ENCODE assay signal across 11 mouse cellular contexts in the genomic region with DNA sequence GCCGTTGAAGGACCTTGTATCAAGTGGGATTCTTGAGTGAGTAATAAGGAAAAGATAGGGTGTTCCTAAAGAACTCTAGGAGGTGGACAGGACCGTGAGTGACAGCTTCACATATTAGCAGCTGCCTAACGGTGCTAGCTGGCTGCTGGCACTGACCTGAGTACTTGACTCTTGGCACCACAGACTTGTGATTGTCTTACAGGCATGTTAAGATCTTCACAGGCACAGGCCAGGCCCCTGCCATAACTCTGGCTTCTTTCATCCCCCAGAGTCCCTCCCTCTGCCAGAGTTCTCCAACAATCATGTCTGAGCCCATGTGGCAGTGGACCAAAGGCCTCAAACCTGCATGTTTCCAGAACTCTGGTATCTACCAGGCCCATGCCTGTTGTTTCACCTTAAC. TPM values are rescaled to one million over a fixed set of nuclear protein-coding genes. Genes with fewer than 3 reads are reported as not detected.
DNase-seq lines count a peak whose midpoint lies in the region; ATAC-seq lines count a peak whose summit lies in the region.
"Had no signal": no experiment of that assay in that cellular context is flagged by ENCODE, and none has a peak within 500 bp of the region (broad histone marks: within the 10 kb centered on the region; RNA-seq: fewer than 3 reads in every experiment).

No protein-coding gene starts in this region.

- no peak overlapping the region for H3K4me3 ChIP-seq in liver, embryonic 13.5 days (replicated peaks)
- H3K4me3 ChIP-seq in liver, embryonic 11.5 days (ENCODE audit: low read depth, low read length): no peak overlapping the region
- H3K4me3 ChIP-seq in limb, embryonic 10.5 days: no peak overlapping the region
- H3K4me3 ChIP-seq in stomach, embryonic 14.5 days (ENCODE audit: low read depth, low read length): no peak overlapping the region
- H3K4me3 ChIP-seq: embryonic facial prominence, embryonic 13.5 days had no signal

- WGBS in liver, embryonic 13.5 days (ENCODE audit: insufficient replicate concordance): 80% methylated on average over 3 of the region's 3 CpGs
- whole genome bisulfite sequencing in liver, embryonic 11.5 days: 86% methylated on average over 3 of the region's 3 CpGs
- WGBS in limb, embryonic 10.5 days: 81% methylated on average over 3 of the region's 3 CpGs
- 66% methylated on average over 3 of the region's 3 CpGs for WGBS in stomach, embryonic 14.5 days

- no peaks in the 10 kb centered on the region for H3K27me3 ChIP-seq in liver, embryonic 13.5 days
- no peaks in the 10 kb centered on the region for H3K27me3 ChIP-seq in liver, embryonic 11.5 days (replicated peaks; ENCODE audit: control insufficient read depth, insufficient read depth, low read length)
- no peaks in the 10 kb centered on the region for H3K27me3 ChIP-seq in limb, embryonic 10.5 days (ENCODE audit: low read depth, poor library complexity, severe bottlenecking)
- no peaks in the 10 kb centered on the region for H3K27me3 ChIP-seq in stomach, embryonic 14.5 days (ENCODE audit: control insufficient read depth, insufficient read depth, low read length)
- H3K27me3 ChIP-seq: embryonic facial prominence, embryonic 13.5 days; Patski had no signal

- peak; percentile 37 for DNase-seq in adrenal gland, postnatal 14 days
- DNase-seq in adrenal gland, adult 18-20 months (ENCODE audit: low spot score in 2 of 2): no peak
- no peak for DNase-seq in liver, embryonic 13.5 days
- no peak for DNase-seq in liver, embryonic 11.5 days (ENCODE audit: low spot score)
- DNase-seq in limb, embryonic 10.5 days (ENCODE audit: low spot score): no peak
- no peak for DNase-seq in left cerebral cortex, postnatal 14 days (ENCODE audit: low spot score in 2 of 2)
- DNase-seq in right cerebral cortex, adult 2 months (ENCODE audit: low spot score in 2 of 2): no peak
- DNase-seq: liver had no signal

- H3K9ac ChIP-seq in liver, embryonic 13.5 days: no peak overlapping the region
- no peak overlapping the region for H3K9ac ChIP-seq in liver, embryonic 11.5 days (ENCODE audit: low read depth, low read length)
- H3K9ac ChIP-seq in stomach, embryonic 14.5 days (replicated peaks; ENCODE audit: low read depth, low read length): no peak overlapping the region
- H3K9ac ChIP-seq: embryonic facial prominence, embryonic 13.5 days had no signal

- no peak for ATAC-seq in liver, embryonic 13.5 days (ENCODE audit: low read depth)
- ATAC-seq in liver, embryonic 11.5 days (replicated peaks; ENCODE audit: low FRiP score): no peak
- no peak for ATAC-seq in stomach, embryonic 14.5 days (ENCODE audit: insufficient number of reproducible peaks, insufficient read depth, low FRiP score, low read depth)
- ATAC-seq: Patski had no signal

- H3K9me3 ChIP-seq in liver, embryonic 13.5 days (replicated peaks): no peaks in the 10 kb centered on the region
- no peaks in the 10 kb centered on the region for H3K9me3 ChIP-seq in liver, embryonic 11.5 days (ENCODE audit: control insufficient read depth, low read length)
- H3K9me3 ChIP-seq in limb, embryonic 10.5 days (replicated peaks): no peaks in the 10 kb centered on the region
- no peaks in the 10 kb centered on the region for H3K9me3 ChIP-seq in stomach, embryonic 14.5 days (ENCODE audit: control insufficient read depth, low read depth, low read length)
- H3K9me3 ChIP-seq: embryonic facial prominence, embryonic 13.5 days had no signal

- H3K4me1 ChIP-seq in liver, embryonic 13.5 days (replicated peaks): peaks cover 50% of the 10 kb centered on the region
- peaks cover 25% of the 10 kb centered on the region for H3K4me1 ChIP-seq in liver, embryonic 11.5 days (replicated peaks; ENCODE audit: control insufficient read depth, insufficient read depth, low read length)
- H3K4me1 ChIP-seq in limb, embryonic 10.5 days: peaks cover 86% of the 10 kb centered on the region
- H3K4me1 ChIP-seq in stomach, embryonic 14.5 days (ENCODE audit: control insufficient read depth, insufficient read depth, low read length): peaks cover 31% of the 10 kb centered on the region

- H3K36me3 ChIP-seq in liver, embryonic 13.5 days: peaks cover 28% of the 10 kb centered on the region
- H3K36me3 ChIP-seq in liver, embryonic 11.5 days (ENCODE audit: control insufficient read depth, insufficient read depth, low read length): peaks cover 2% of the 10 kb centered on the region; the same call in 1 of the 2 replicates
- peaks cover 97% of the 10 kb centered on the region for H3K36me3 ChIP-seq in limb, embryonic 10.5 days
- no peaks in the 10 kb centered on the region; the same call in 1 of the 2 replicates for H3K36me3 ChIP-seq in stomach, embryonic 14.5 days (ENCODE audit: control insufficient read depth, insufficient read depth, low read length)

- intact Hi-C loops in left cerebral cortex, postnatal 14 days (cut with DNase I): no loop called here

- no peak overlapping the region for H3K4me2 ChIP-seq in liver, embryonic 13.5 days
- no peak overlapping the region for H3K4me2 ChIP-seq in liver, embryonic 11.5 days
- H3K4me2 ChIP-seq in stomach, embryonic 14.5 days (replicated peaks; ENCODE audit: low read depth, low read length): no peak overlapping the region
- H3K4me2 ChIP-seq: embryonic facial prominence, embryonic 13.5 days had no signal

- 0 out of 2 replicates have a peak overlapping the region, but pooled peaks have one; percentile 15 for H3K27ac ChIP-seq in liver, embryonic 13.5 days
- no peak overlapping the region for H3K27ac ChIP-seq in liver, embryonic 11.5 days (ENCODE audit: low read depth, low read length)
- peak overlapping the region; percentile 25; the same call in 1 of the 2 replicates for H3K27ac ChIP-seq in limb, embryonic 10.5 days
- 0 out of 2 replicates have a peak overlapping the region, but pooled peaks have one; percentile 10 for H3K27ac ChIP-seq in stomach, embryonic 14.5 days (ENCODE audit: low read length)
- H3K27ac ChIP-seq: embryonic facial prominence, embryonic 13.5 days had no signal

RNA-seq across cellular contexts. Expression of gene Mrpl37, which starts 48.1 kb away (rescaled TPM):
- total RNA-seq in adrenal gland, postnatal 14 days (2021): 98.8 and 100 TPM in 2 replicates
- 100 to 1,000 TPM in 1 of 2 experiments, 10 to 100 TPM in 1; 94.2 to 105 TPM for total RNA-seq in adrenal gland, adult 18-20 months (2021)
- polyA plus RNA-seq in liver, embryonic 13.5 days (2015; fragmentation: Nextera tagmentation; extraction: Ambion mirVana): 64.6 and 71.1 TPM in 2 replicates
- 122 and 128 TPM in 2 replicates for polyA plus RNA-seq in liver, embryonic 11.5 days (2014; fragmentation: Nextera tagmentation; extraction: Ambion mirVana)
- 145 and 167 TPM in 2 replicates for polyA plus RNA-seq in limb, embryonic 10.5 days (2016; fragmentation: Nextera tagmentation; extraction: Ambion mirVana)
- 110 and 111 TPM in 2 replicates for polyA plus RNA-seq in stomach, embryonic 14.5 days (2014; fragmentation: Nextera tagmentation; extraction: Ambion mirVana)
- total RNA-seq in left cerebral cortex, postnatal 14 days (2021): 10 to 100 TPM; 64.9 to 67.0 TPM

RNA-seq across cellular contexts. Expression of gene Cyb5rl, which starts 48.3 kb away (rescaled TPM):
- 17.0 and 20.1 TPM in 2 replicates for total RNA-seq in adrenal gland, postnatal 14 days (2021)
- total RNA-seq in adrenal gland, adult 18-20 months (2021): 10 to 100 TPM; 19.8 to 23.1 TPM
- polyA plus RNA-seq in liver, embryonic 13.5 days (2015; fragmentation: Nextera tagmentation; extraction: Ambion mirVana): 2.6 and 2.8 TPM in 2 replicates
- polyA plus RNA-seq in liver, embryonic 11.5 days (2014; fragmentation: Nextera tagmentation; extraction: Ambion mirVana): 5.7 and 5.9 TPM in 2 replicates
- polyA plus RNA-seq in limb, embryonic 10.5 days (2016; fragmentation: Nextera tagmentation; extraction: Ambion mirVana): 11.7 and 12.6 TPM in 2 replicates
- polyA plus RNA-seq in stomach, embryonic 14.5 days (2014; fragmentation: Nextera tagmentation; extraction: Ambion mirVana): 4.9 and 7.4 TPM in 2 replicates
- 1 to 10 TPM; 4.6 to 7.7 TPM for total RNA-seq in left cerebral cortex, postnatal 14 days (2021)
